Mouse (Mus musculus) hindlimb bud, embryonic 11.5 days (tissue): ENCODE results near the gene Cfap157.

Experiments used
- DNase-seq: peaks from one replicate; pipeline ENCODE4 v3.0.0-alpha.2; 2012; ENCODE audit warnings: low read depth, low spot score; ENCODE audit errors: extremely low spot score

Gene Cfap157

GRCm38 (mm10) chr2:32787176-32787575 is 2.9 kb upstream of the Cfap157 start:
- DNase-seq: no peak

DNA sequence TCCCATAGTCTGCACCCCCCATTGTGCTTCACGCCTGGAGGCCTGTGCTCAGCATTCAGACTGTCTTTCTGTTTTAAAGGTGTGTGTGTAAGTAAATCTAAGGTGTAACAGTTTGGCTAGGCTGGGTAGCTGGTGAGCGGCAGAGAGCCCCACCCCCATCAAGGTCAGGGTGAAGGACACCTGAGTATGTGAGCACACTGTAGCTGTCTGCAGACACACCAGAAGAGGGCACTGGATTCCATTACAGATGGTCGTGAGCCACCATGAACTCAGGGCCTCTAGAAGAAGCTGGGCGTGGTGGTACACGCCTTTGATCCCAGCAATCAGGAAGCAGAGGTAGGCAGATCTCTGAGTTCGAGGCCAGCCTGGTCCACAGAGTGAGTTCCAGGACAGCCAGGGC is 2.5 kb downstream of the Cfap157 start:
- no peak for DNase-seq

DNA sequence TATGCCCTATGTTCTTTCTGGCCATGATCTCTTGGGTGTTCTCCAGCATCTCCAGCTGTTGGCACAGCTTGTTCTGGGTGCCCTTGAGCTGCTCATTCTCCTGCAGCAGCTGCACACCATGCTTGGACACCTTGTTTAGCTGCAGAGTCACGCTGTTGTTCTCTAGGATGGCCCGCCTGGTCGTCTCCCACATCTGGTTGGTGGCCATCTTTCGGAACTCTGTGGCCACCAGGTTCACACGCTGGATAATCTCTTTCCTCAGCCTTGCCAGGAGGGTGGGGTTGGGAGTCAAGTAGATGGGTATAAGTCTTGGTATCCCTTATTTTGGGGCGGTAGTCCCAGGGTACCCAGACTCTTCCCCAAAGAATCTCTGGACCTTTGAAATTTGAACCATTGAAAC is 4.5 kb downstream of the Cfap157 start:
- DNase-seq: no peak

DNA sequence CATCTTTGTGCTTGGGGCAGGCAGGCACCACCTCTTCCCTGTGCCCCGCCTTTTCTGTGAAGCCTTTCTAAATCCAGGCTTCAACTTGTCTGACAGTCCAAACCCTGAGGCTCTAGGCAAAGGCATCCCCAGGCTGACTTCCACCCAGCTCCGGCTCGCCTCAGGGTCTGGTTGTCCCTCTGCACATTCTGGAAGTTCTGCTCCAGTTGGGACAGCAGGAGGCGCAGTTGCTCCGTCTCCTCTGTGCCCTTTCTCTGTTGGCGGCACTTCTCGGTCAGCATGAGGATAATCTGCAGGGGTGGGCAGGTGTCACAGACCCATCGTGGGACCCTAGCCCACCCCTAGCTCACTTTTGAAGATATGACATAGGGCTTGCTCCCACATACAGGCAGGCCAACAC is 5.1 kb downstream of the Cfap157 start:
- no peak for DNase-seq

DNA sequence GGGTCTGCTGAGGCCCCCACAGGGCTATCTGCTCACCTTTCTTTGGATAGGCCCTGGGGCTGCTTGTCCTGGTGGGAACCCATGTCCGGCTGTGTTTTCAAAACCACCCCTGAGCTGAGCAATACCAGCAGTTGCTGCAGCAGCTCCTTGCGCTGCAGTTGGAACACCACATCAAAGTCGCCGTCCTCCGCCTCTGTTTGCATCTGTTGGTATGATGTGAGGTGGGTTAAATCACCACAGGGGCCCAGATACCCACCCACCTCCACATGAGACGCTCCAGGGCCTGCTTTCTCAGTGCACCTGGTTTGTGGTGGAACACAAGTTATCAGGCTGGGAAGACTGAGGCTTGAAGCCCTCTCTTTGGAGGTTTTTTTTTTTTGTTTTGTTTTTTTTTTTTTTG is 6.1 kb downstream of the Cfap157 start:
- no peak for DNase-seq

GRCm38 (mm10) chr2:32776192-32776591 is 8.0 kb downstream of the Cfap157 start:
- DNase-seq: no peak

DNA sequence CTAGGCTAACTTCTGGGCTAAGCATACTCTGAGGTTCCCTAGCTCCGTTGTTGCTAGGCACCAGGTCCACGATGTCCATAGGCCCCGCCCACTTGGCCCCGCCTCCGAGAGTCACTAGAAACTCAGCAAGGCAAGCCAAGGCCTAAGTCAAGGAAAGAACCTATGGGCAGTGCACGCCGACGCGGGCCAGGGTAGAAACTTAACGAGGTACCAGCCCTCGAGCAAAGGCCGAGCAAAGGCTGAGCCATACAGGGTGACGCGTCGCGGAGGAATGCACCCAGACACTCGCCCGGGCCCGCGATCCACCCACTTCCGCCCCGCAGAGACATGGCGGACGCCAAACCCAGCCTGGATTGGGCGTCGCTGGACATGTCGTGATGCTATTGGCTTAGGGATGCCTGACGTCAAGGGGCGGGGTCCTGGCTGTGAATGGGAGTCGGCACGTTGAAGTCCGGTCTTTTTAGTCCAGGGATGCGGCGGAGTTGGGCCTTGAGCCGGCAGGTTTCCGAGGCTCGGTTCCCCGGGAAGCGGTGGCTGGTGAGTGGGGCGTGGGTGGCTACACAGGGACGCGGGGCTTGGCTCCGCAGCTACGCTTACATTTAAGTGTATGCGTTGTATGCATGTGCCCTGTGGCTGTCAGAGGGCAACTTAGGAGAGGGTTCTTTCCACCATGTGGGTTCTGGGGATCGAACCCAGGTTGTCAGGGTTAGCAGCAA is 8.7 kb downstream of the Cfap157 start, which contains the start of the genes Ttc16 and Ptrh1:
Gene Ttc16, minus strand, starts transcription at position 275 of the 716 bp plus-strand sequence.
Gene Ptrh1, plus strand, starts transcription at position 428 of the 716 bp plus-strand sequence.
- DNase-seq: peak; percentile 77

- no peak for DNase-seq
Measured at GRCm38 (mm10) chr2:32772626-32773279, 11.5 kb downstream of the Cfap157 start.

DNA sequence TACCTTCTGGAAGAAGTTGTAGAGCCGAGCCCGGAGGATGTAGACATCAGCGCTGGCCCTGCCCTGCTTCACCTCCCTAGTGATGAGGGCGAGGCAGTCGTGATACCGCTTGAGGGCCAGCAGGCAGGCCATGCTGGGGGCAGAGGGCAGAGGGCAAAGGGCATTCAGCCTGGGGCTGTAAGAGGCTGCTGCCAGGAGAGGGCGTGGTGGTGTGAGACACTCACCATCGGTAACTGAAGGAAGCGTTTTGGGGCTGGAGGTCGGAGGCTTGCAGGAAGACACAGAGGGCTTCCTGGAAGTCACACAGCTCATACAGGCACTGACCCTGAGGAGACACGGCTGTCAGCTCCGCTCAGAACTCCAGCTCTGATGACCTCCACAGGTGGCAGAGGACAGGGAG is 12.3 kb downstream of the Cfap157 start:
- DNase-seq: no peak

DNA sequence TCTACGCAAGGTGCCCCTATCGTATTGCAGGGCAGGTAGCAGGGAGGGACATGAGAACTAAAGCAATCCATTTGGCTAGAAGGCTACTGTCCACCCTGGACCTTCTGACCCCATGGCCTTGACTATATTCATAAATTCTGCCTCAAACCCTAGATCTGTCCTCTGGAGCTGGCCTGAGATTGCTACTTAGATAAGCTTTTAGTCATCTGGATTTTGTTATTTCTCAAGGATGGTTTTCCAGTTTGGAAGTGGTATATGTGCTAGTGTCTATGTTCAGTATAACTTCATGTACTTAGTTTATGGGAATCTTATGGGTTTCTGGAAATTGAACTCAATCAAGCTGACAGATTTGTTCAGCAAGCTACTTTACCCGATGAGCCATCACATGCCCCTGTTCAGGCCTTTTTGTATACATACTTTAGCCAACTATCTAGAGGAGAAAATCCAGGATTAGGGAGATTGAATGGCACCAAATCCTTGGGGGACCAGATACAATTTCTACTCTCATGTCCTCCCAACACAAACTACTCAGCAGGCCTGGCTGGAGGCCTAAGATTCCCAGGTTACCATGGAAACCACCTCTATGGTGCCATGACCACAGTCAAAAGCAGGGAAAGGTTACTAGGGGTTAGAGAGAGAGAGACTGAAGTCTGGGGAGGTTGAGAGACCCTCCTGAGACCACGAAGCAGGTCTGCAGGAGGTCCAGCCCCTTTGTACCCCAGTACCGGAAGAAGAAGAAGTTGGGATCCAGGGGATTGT is 14.7 kb downstream of the Cfap157 start:
- DNase-seq: no peak

DNA sequence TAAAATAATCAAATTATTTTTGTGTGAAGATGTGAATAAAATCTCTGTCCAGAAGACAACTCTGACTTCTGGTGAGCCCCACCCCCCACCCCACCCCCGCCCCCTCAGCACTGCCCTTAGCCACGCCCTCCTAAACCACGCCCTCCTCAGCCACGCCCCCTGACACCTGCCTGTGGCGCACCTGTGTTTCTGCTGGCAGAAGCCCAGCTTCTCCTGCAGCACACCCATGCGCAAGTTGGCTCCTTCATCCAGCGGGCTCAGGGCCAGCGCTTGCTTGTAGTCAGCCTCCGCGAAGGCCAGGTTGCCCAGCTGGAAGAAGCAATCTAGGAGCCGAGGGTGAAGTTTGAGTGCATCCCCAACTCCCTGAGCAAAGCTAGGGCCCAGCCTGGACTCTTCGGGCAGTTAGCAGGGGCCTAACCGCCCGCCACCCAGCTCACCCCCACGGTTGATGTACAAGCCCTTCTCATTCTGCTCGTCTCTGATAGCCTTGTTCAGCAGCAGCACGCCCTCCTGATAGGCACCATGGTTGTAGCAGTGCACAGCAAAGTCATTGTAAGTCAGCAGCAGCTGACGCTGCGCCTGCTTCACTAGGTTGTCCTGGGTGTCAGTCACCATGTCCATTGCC is 15.5 kb downstream of the Cfap157 start:
- DNase-seq: no peak

- no peak for DNase-seq
Measured at GRCm38 (mm10) chr2:32767241-32767640, 17.0 kb downstream of the Cfap157 start.

DNA sequence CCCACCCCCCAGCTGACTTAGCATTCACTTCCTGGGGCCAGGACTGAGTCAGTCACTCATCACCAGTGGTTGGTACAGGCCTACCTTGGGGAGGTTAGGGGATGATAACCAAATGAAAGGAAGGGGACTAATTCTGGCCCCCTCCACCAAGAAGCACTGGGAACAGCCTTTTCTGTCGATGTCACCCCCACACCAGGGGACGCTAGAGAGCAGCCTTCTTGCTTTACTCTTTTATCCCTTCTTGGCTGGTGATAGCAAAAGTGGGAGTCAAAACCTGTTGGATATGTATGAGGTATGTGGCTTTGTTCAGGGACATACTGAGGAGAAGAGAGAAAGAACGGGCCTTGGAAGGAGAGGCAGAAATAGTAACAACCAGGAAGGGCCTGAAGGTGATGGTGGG is 20.9 kb downstream of the Cfap157 start:
- no peak for DNase-seq

DNA sequence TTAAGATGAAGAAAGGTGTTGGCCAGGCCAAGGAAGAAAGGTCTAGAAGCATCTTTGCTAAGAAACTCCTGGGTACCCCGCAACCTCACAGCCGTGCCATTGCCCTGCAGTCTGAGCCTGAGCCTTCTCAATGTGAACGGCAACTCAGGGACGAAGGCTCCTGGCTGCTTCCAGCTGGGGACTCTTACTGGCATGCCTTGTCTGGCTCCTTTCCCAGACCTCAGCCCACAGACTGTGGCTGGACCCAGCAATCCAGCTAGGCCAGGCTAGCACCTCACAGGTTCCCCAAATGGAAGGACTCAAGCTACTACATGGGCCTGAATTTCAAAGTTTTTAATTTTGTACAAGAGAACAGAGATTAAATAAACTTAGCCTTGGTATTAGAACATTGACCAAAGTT is 22.4 kb downstream of the Cfap157 start:
- DNase-seq: no peak

- no peak for DNase-seq
Measured at GRCm38 (mm10) chr2:32761361-32761760, 22.9 kb downstream of the Cfap157 start.

DNA sequence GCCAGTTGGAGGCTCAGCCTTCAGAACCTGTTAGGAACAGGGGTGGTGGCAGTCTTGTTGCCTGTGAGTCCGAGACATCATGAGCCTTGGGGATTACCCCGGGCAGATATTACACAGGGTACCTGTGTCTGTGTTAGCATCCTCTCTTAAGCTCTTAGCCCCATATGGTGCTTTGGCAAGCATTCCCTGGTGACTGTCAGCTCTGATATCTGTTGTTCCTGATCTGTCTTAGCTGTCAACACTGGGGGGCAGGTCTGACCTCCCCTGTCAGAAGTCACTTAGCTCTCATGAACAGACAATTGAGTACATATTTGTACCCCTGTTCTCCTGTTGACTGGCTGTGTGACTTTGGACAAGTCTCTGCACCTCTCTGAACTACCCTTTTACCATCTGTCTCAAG is 25.2 kb downstream of the Cfap157 start:
- no peak for DNase-seq

DNA sequence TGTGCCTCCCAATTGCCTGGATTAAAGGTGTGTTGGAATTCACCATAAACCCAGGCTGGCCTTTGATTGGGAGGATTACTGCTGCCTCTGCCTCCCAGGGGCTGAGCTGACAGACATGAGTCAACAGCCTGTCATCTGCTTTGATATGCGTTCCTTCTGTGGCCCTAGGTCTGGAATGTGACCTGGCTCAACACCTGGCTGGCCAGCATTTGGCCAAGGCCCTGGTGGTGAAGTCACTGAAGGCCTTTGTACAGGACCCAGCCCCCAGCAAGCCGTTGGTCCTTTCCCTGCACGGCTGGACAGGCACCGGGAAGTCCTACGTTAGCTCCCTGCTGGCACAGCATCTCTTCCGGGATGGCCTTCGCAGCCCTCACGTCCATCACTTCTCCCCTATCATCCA is 25.7 kb downstream of the Cfap157 start:
- no peak for DNase-seq

DNA sequence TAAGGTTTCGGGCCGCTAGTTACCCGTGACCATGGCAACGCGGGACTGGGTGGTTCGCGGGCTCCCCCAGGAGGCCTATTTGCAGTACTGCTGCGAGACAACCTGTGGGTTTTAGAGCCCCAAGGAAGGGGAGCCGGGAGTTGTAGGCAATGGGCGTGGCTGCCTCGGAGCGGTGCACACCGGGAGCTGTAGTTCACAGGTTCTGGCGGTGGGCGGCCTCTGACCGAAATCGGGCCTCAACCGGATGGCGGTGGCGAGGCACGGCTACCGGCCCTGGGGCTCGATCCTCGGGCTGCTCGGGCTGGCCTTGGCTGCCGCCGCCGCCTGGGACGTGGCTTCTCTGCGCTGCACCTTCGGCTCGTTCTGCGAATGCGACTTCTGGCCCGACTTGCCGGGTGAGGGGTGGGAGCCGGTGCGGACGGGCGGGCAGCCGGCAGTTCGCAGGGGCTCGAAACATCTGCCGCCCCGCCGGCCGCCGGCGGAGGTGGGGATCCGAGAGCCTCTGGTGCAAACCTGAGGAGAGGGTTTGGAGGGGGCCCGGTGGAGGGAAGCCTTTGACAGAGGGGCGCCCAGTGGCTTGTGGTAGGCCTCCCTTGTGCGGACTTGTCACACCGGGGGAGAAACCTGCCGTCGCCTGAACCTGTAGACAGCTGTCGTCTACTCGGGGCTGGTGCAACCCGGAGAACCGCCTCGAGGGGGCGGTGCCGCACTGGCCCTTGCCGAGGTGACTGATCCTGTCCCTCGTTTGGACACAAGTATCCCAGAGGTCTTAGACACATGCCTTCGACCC is 27.0 kb downstream of the Cfap157 start, which contains the start of gene Tor2a:
Gene Tor2a, plus strand, starts transcription at position 179 of the 790 bp plus-strand sequence.
- peak; percentile 85 for DNase-seq

DNA sequence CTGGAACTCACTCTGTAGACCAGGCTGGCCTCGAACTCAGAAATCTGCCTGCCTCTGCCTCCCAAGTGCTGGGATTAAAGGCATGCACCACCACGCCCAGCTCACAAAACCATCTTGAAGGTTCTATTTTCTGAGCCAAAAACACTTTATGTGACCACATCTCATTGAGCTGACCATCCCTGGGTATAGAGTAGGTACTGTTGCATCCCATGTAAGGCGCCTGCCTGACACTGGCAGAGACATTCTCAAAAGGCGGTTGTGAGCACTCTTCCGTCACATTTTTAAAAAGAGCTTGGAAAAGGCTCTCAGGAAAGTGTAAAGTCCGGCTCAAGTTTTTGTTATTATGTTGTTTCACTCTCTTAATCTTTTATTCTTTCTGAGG is 27.6 kb downstream of the Cfap157 start:
- DNase-seq: no peak

- no peak for DNase-seq
Measured at GRCm38 (mm10) chr2:32752181-32752580, 32.0 kb downstream of the Cfap157 start.

DNA sequence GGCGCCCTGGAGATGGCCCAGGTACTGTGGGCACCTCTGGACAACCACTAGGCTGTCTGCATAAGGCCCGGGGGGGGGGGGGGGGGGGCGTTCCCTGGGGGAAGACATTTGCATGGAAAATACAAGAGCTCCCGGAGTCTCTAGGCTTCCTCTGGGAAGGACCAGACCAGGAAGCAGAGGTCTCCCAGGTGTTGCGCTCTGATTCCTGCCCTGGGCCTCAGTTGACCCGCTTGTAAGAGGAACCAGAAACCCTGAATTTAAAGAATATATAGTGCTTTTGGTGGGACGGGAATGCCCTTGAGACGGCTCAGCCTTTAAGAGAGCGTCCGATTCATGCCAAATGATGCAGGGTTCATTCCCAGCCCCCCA is 32.6 kb downstream of the Cfap157 start:
- no peak for DNase-seq
